Mouse (Mus musculus): ENCODE data around the gene Ppp1r13b. TPM values are rescaled to one million over a fixed set of nuclear protein-coding genes. Genes with fewer than 3 reads are reported as not detected.

The Ppp1r13b gene
- polyA plus RNA-seq, 1 experiment from 2014 or later = 12.5 TPM

- H3K4me2 ChIP-seq = no peak overlapping the region
- peaks cover 11% of the 10 kb centered on the region for H3K36me3 ChIP-seq
- H3K9ac ChIP-seq = no peak overlapping the region
- H3K27me3 ChIP-seq (replicated peaks) = no peaks in the 10 kb centered on the region
- no peak for ATAC-seq (ENCODE audit: extremely low read depth, insufficient number of reproducible peaks, low FRiP score, low TSS enrichment)
- peaks cover 72% of the 10 kb centered on the region for H3K4me1 ChIP-seq
- no peak overlapping the region for H3K27ac ChIP-seq (replicated peaks)
- WGBS = 89% methylated on average over 8 of the region's 8 CpGs
- H3K4me3 ChIP-seq = no peak overlapping the region
- no peaks in the 10 kb centered on the region for H3K9me3 ChIP-seq
These were observed 89.9 kb downstream of the Ppp1r13b start for GRCm38 (mm10) chr12:111817991-111818390.

- H3K9me3 ChIP-seq = no peaks in the 10 kb centered on the region
- H3K4me1 ChIP-seq = peaks cover 78% of the 10 kb centered on the region
- H3K4me3 ChIP-seq = peak overlapping the region; percentile 85
- peaks cover 10% of the 10 kb centered on the region for H3K36me3 ChIP-seq
- H3K9ac ChIP-seq = peak overlapping the region; percentile 63
- no peak for ATAC-seq (ENCODE audit: extremely low read depth, insufficient number of reproducible peaks, low FRiP score, low TSS enrichment)
- peak overlapping the region; percentile 91 for H3K4me2 ChIP-seq
- peak overlapping the region; percentile 17; the same call in 1 of the 2 replicates for H3K27ac ChIP-seq (replicated peaks)
- WGBS = 51% methylated on average over 9 of the region's 9 CpGs
- no peaks in the 10 kb centered on the region for H3K27me3 ChIP-seq (replicated peaks)
These were observed 90.9 kb downstream of the Ppp1r13b start for GRCm38 (mm10) chr12:111816967-111817366.

GRCm38 (mm10) chr12:111816528-111816927 lies 91.4 kb downstream of the Ppp1r13b start:
- Histone ChIP-seq H3K36me3 (peaks cover 10% of the 10 kb centered on the region), H3K4me3 (peak overlapping the region; percentile 85), H3K4me2 (peak overlapping the region; percentile 91), H3K27me3 (replicated peaks) (no peaks in the 10 kb centered on the region), H3K9me3 (no peaks in the 10 kb centered on the region), H3K9ac (peak overlapping the region; percentile 63), H3K27ac (replicated peaks) (peak overlapping the region; percentile 17; the same call in 1 of the 2 replicates), H3K4me1 (peaks cover 76% of the 10 kb centered on the region)
- no peak for ATAC-seq (ENCODE audit: extremely low read depth, insufficient number of reproducible peaks, low FRiP score, low TSS enrichment)
- 57% methylated on average over 13 of the region's 13 CpGs for WGBS

GRCm38 (mm10) chr12:111814769-111815762 lies 92.8 kb downstream of the Ppp1r13b start:
- Histone ChIP-seq H3K4me2 (peak overlapping the region; percentile 91), H3K36me3 (peaks cover 13% of the 10 kb centered on the region), H3K27me3 (replicated peaks) (no peaks in the 10 kb centered on the region), H3K27ac (replicated peaks) (peak overlapping the region; percentile 95), H3K4me3 (peak overlapping the region; percentile 85), H3K9ac (peak overlapping the region; percentile 91), H3K4me1 (peaks cover 66% of the 10 kb centered on the region), H3K9me3 (no peaks in the 10 kb centered on the region)
- WGBS = 19% methylated on average over 19 of the region's 19 CpGs
- no peak for ATAC-seq (ENCODE audit: extremely low read depth, insufficient number of reproducible peaks, low FRiP score, low TSS enrichment)

- Histone ChIP-seq H3K4me3 (peak within 1 kb of the TSS; percentile 85), H3K4me2 (peak within 1 kb of the TSS; percentile 91), H3K27ac (replicated peaks) (peak within 1 kb of the TSS; percentile 95), H3K9ac (peak within 1 kb of the TSS; percentile 91), H3K27me3 (replicated peaks) (no peaks in the 10 kb centered on the region), H3K9me3 (no peaks in the 10 kb centered on the region), H3K36me3 (peaks cover 15% of the 10 kb centered on the region), H3K4me1 (peaks cover 69% of the 10 kb centered on the region)
- ATAC-seq (ENCODE audit: extremely low read depth, insufficient number of reproducible peaks, low FRiP score, low TSS enrichment) = peak; percentile 98
- under 1% methylated on average over 87 of the region's 87 CpGs for WGBS
These were observed 93.9 kb downstream of the Ppp1r13b start, which contains the start of the genes Xrcc3 and Zfyve21 for GRCm38 (mm10) chr12:111813766-111814617. TSS of gene Xrcc3 (minus strand) at chr12:111813873. TSS of gene Zfyve21 (plus strand) at chr12:111814170.

DNA sequence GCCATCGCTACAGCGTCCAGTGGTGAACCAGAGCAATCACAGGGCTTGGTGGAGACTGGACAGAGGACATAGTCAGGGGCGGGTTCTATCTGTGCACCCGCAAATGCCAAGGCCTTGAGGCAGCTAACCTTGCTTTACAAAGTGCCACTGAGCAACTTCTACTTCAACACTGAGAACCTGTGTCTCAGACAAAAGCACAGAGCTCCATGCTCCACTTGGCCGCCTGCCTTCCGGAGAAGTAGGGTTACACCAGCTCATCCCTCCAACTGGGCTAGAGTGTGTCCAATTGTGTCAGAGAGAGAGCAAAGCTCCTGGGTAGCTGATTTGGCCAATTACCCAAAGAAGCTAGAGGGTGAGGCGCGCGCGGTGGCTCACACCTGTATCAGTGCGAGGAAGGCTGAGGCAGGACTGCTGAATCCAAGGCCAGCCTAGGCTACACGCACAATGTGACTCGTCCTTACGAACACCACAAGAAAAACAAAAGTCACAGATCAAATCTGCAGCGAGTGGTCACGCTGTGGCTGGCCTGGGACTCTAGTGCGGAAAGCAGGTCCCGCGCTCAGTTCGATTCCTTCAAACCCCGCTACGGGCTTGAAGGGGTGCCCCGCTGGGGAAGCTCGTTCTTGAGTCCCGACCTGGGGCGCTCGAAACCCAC lies 94.7 kb downstream of the Ppp1r13b start:
- ATAC-seq (ENCODE audit: extremely low read depth, insufficient number of reproducible peaks, low FRiP score, low TSS enrichment) = no peak

DNA sequence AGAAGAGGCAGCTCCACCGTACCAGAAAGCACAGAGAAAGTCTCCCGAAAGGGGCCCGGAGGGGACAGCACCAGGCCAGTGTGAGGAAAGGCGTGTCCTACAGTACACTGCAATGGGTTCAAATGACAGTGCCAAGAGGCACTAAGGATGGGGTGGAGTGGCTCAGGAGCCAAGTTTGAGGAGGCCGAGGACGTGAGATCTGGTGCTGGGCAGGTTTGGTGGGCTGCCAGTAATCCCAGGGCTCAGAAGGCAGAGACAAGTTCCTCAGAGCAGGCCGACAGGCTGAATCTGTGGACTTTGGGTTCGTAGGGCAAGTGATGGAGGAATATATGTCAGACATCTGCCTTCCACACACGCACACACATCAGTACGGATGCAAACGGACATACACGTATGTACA lies 95.3 kb downstream of the Ppp1r13b start:
- 65% methylated on average over 12 of the region's 12 CpGs for WGBS
- Histone ChIP-seq H3K4me1 (peaks cover 55% of the 10 kb centered on the region), H3K27ac (replicated peaks) (no peak overlapping the region), H3K36me3 (peaks cover 20% of the 10 kb centered on the region), H3K9ac (peak overlapping the region; percentile 83), H3K9me3 (no peaks in the 10 kb centered on the region), H3K4me3 (peak overlapping the region; percentile 85), H3K27me3 (replicated peaks) (no peaks in the 10 kb centered on the region), H3K4me2 (peak overlapping the region; percentile 84)
- ATAC-seq (ENCODE audit: extremely low read depth, insufficient number of reproducible peaks, low FRiP score, low TSS enrichment) = no peak

More for the DNA sequence above, 94.7 kb downstream of the Ppp1r13b start:
- H3K27me3 ChIP-seq (replicated peaks) = no peaks in the 10 kb centered on the region
- H3K36me3 ChIP-seq = peaks cover 20% of the 10 kb centered on the region
- no peaks in the 10 kb centered on the region for H3K9me3 ChIP-seq
- no peak overlapping the region for H3K27ac ChIP-seq (replicated peaks)
- H3K4me1 ChIP-seq = peaks cover 61% of the 10 kb centered on the region
- peak overlapping the region; percentile 85 for H3K4me3 ChIP-seq
- H3K4me2 ChIP-seq = peak overlapping the region; percentile 84
- H3K9ac ChIP-seq = peak overlapping the region; percentile 83
- 6% methylated on average over 27 of the region's 27 CpGs for WGBS

DNA sequence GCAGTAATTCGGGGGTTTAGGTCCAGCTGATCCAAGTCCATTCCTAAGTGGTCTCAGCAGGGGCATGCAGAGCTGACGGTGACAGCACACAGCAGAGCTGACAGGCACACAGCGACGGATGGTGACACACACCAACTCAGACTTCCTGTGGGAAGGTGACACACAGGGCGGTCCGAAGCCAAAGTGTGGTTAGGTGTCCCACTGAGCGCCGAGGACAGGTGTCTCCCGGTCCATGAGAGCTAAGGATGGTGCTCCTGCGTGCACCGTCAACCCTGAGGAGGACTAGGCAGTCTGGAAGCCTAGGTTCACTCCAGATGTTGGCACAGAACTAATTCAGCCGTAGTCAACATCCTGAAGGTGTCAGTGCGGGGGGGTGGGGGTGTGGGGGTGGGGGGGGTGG lies 95.8 kb downstream of the Ppp1r13b start:
- Histone ChIP-seq H3K27ac (replicated peaks) (no peak overlapping the region), H3K36me3 (peaks cover 24% of the 10 kb centered on the region), H3K27me3 (replicated peaks) (no peaks in the 10 kb centered on the region), H3K4me2 (no peak overlapping the region), H3K9ac (0 out of 2 replicates have a peak overlapping the region, but pooled peaks have one; percentile 14), H3K4me1 (peaks cover 51% of the 10 kb centered on the region), H3K9me3 (no peaks in the 10 kb centered on the region), H3K4me3 (no peak overlapping the region)
- no peak for ATAC-seq (ENCODE audit: extremely low read depth, insufficient number of reproducible peaks, low FRiP score, low TSS enrichment)
- WGBS = 83% methylated on average over 13 of the region's 13 CpGs

GRCm38 (mm10) chr12:111809762-111810161 lies 98.1 kb downstream of the Ppp1r13b start:
- Histone ChIP-seq H3K9me3 (no peaks in the 10 kb centered on the region), H3K27me3 (replicated peaks) (no peaks in the 10 kb centered on the region), H3K27ac (replicated peaks) (peak overlapping the region; percentile 53), H3K4me1 (peaks cover 28% of the 10 kb centered on the region), H3K4me2 (no peak overlapping the region), H3K36me3 (peaks cover 47% of the 10 kb centered on the region), H3K9ac (peak overlapping the region; percentile 62), H3K4me3 (no peak overlapping the region)
- no peak for ATAC-seq (ENCODE audit: extremely low read depth, insufficient number of reproducible peaks, low FRiP score, low TSS enrichment)
- WGBS = 7% methylated on average over 9 of the region's 9 CpGs

DNA sequence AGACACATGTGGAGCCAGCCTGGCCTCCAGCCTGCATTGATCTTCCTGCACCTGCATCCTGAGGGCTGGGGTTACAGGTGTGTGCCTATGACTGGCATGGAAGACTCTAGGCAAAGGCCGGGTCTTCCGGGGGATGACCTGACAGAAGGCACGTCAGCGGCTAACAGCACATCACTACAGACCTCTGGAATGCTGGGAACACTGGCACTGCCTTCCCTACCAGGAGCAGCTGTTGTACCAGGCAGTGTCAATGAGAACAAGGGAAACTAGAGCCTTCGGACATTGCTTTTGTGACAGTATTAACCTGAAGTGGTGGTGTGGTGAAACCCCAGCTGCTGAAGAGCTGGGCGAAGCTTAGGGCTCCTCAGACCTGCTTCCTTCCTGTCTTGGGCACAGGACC lies 99.1 kb downstream of the Ppp1r13b start:
- peaks cover 26% of the 10 kb centered on the region for H3K4me1 ChIP-seq
- no peaks in the 10 kb centered on the region for H3K27me3 ChIP-seq (replicated peaks)
- WGBS = 86% methylated on average over 6 of the region's 6 CpGs
- H3K27ac ChIP-seq (replicated peaks) = no peak overlapping the region
- no peak overlapping the region for H3K4me2 ChIP-seq
- peaks cover 56% of the 10 kb centered on the region for H3K36me3 ChIP-seq
- H3K9ac ChIP-seq = no peak overlapping the region
- no peaks in the 10 kb centered on the region for H3K9me3 ChIP-seq
- no peak overlapping the region for H3K4me3 ChIP-seq
- ATAC-seq (ENCODE audit: extremely low read depth, insufficient number of reproducible peaks, low FRiP score, low TSS enrichment) = no peak

Measured in heart, embryonic 13.5 days (tissue).